Mouse (Mus musculus) midbrain, embryonic 15.5 days (tissue): ENCODE measurements at regions not wholly inside any gene's neighbourhood (a gene's known extent, or its start where the extent isn't known, plus 50 kb on each side); places are given as distances from the start of the nearest gene placed in this dataset.
"Not testable (repeated sequence)": the region's sequence is repeated elsewhere in the genome, so short reads cannot be mapped to it uniquely, and the experiment has no call there.

ENCODE experiments used
- ATAC-seq: fragments of 200-750 bp; cut with Nextera tagmentation; replicated peaks from 2 replicates; pipeline ENCODE4 v1.8.0; 2017; ENCODE audit warnings: moderate TSS enrichment
- H3K27ac ChIP-seq: fragments of 300-500 bp; sonication (generic); 2 replicates; pipeline ENCODE4 v1.5.1; 2015; ENCODE audit warnings: mild to moderate bottlenecking, inconsistent platforms
- H3K27me3 ChIP-seq: fragments of 300-500 bp; sonication (generic); replicated peaks from 2 replicates; pipeline ENCODE4 v1.6.1; 2015; ENCODE audit warnings: inconsistent platforms
- H3K36me3 ChIP-seq: fragments of 300-500 bp; sonication (generic); replicated peaks from 2 replicates; pipeline ENCODE4 v1.6.1; 2015; ENCODE audit warnings: inconsistent platforms
- H3K4me1 ChIP-seq: fragments of 300-500 bp; sonication (generic); 2 replicates; pipeline ENCODE4 v1.6.1; 2015; ENCODE audit warnings: inconsistent platforms
- H3K4me2 ChIP-seq: fragments of 300-500 bp; sonication (generic); 2 replicates; pipeline ENCODE4 v1.6.1; 2015; ENCODE audit warnings: inconsistent platforms, mild to moderate bottlenecking, moderate library complexity
- H3K4me3 ChIP-seq: fragments of 300-500 bp; sonication (generic); 2 replicates; pipeline ENCODE4 v1.5.1; 2015; ENCODE audit warnings: mild to moderate bottlenecking, inconsistent platforms
- H3K9ac ChIP-seq: fragments of 300-500 bp; sonication (generic); 2 replicates; pipeline ENCODE4 v1.6.1; 2015; ENCODE audit warnings: mild to moderate bottlenecking, inconsistent platforms
- H3K9me3 ChIP-seq: fragments of 300-500 bp; sonication (generic); 2 replicates; pipeline ENCODE4 v1.6.1; 2016; ENCODE audit warnings: inconsistent platforms
- WGBS: fragments of 180-500 bp; shearing (Covaris S2); methylation state at CpG from one replicate; pipeline ENCODE4 v1.1.7; 2015; ENCODE audit warnings: mixed read lengths; 5-methylcytosine and 5-hydroxymethylcytosine counted together

- Histone ChIP-seq H3K4me3 (peak overlapping the region; percentile 29), H3K27ac (no peak overlapping the region), H3K9me3 (no peaks in the 10 kb centered on the region), H3K27me3 (0 out of 2 replicates have a peak, but pooled peaks cover 3% of the 10 kb centered on the region), H3K36me3 (no peaks in the 10 kb centered on the region), H3K4me2 (peak overlapping the region; percentile 54), H3K9ac (no peak overlapping the region), H3K4me1 (peaks cover 8% of the 10 kb centered on the region)
- WGBS = 31% methylated on average over 13 of the region's 13 CpGs
- no peak; the same call in 1 of the 2 replicates for ATAC-seq
Measured at GRCm38 (mm10) chr8:78064161-78064560, 148.9 kb upstream of the Ttc29 start.

- no peak for ATAC-seq
Measured at GRCm38 (mm10) chr8:78065890-78066493, 147.1 kb upstream of the Ttc29 start.

GRCm38 (mm10) chr8:78068087-78068910 is 144.8 kb upstream of the Ttc29 start:
- ATAC-seq = no peak
- 20% methylated on average over 13 of the region's 13 CpGs for WGBS
- no peaks in the 10 kb centered on the region for H3K36me3 ChIP-seq
- 0 out of 2 replicates have a peak, but pooled peaks cover 3% of the 10 kb centered on the region for H3K27me3 ChIP-seq
- no peak overlapping the region for H3K4me3 ChIP-seq
- H3K4me2 ChIP-seq = no peak overlapping the region
- H3K9ac ChIP-seq = no peak overlapping the region
- no peak overlapping the region for H3K27ac ChIP-seq
- H3K9me3 ChIP-seq = no peaks in the 10 kb centered on the region
- H3K4me1 ChIP-seq = peaks cover 8% of the 10 kb centered on the region

More at GRCm38 (mm10) chr8:78065890-78066493, 147.1 kb upstream of the Ttc29 start:
- Histone ChIP-seq H3K4me2 (no peak overlapping the region), H3K27me3 (0 out of 2 replicates have a peak, but pooled peaks cover 3% of the 10 kb centered on the region), H3K4me1 (peaks cover 8% of the 10 kb centered on the region), H3K36me3 (no peaks in the 10 kb centered on the region), H3K4me3 (no peak overlapping the region), H3K27ac (no peak overlapping the region), H3K9ac (no peak overlapping the region), H3K9me3 (no peaks in the 10 kb centered on the region)
- WGBS = 40% methylated on average over 10 of the region's 10 CpGs

GRCm38 (mm10) chr8:78073821-78074220 is 139.3 kb upstream of the Ttc29 start:
- no peaks in the 10 kb centered on the region for H3K27me3 ChIP-seq
- no peak for ATAC-seq
- H3K4me1 ChIP-seq = peaks cover 2% of the 10 kb centered on the region; the same call in 1 of the 2 replicates
- no peak overlapping the region for H3K4me3 ChIP-seq
- H3K9ac ChIP-seq = no peak overlapping the region
- H3K27ac ChIP-seq = no peak overlapping the region
- no peaks in the 10 kb centered on the region for H3K36me3 ChIP-seq
- WGBS = 75% methylated on average over 7 of the region's 7 CpGs
- no peak overlapping the region for H3K4me2 ChIP-seq
- no peaks in the 10 kb centered on the region for H3K9me3 ChIP-seq

GRCm38 (mm10) chr8:78077122-78077521 is 136.0 kb upstream of the Ttc29 start:
- no peak overlapping the region for H3K27ac ChIP-seq
- ATAC-seq = no peak
- 41% methylated on average over 4 of the region's 4 CpGs for WGBS

GRCm38 (mm10) chr8:78081395-78081794 is 131.7 kb upstream of the Ttc29 start:
- H3K4me1 ChIP-seq, H3K27ac ChIP-seq, H3K27me3 ChIP-seq, H3K4me2 ChIP-seq, ATAC-seq, H3K9ac ChIP-seq, H3K4me3 ChIP-seq, H3K9me3 ChIP-seq, H3K36me3 ChIP-seq: not testable (repeated sequence)
- WGBS = 46% methylated on average over 7 of the region's 7 CpGs

More at GRCm38 (mm10) chr8:78077122-78077521, 136.0 kb upstream of the Ttc29 start:
- Histone ChIP-seq H3K9ac (no peak overlapping the region), H3K9me3 (no peaks in the 10 kb centered on the region), H3K4me1 (peaks cover 2% of the 10 kb centered on the region; the same call in 1 of the 2 replicates), H3K4me2 (no peak overlapping the region), H3K27me3 (no peaks in the 10 kb centered on the region), H3K36me3 (no peaks in the 10 kb centered on the region), H3K4me3 (no peak overlapping the region)

GRCm38 (mm10) chr8:78083012-78083411 is 130.1 kb upstream of the Ttc29 start:
- Histone ChIP-seq H3K27ac (no peak overlapping the region), H3K9me3 (no peaks in the 10 kb centered on the region), H3K4me2 (no peak overlapping the region), H3K4me3 (no peak overlapping the region), H3K9ac (no peak overlapping the region), H3K36me3 (no peaks in the 10 kb centered on the region), H3K4me1 (no peaks in the 10 kb centered on the region), H3K27me3 (no peaks in the 10 kb centered on the region)
- ATAC-seq = no peak
- 77% methylated on average over 2 of the region's 2 CpGs for WGBS

- no peak for ATAC-seq
- Histone ChIP-seq H3K9ac (no peak overlapping the region), H3K27ac (no peak overlapping the region), H3K4me1 (no peaks in the 10 kb centered on the region), H3K27me3 (no peaks in the 10 kb centered on the region), H3K4me3 (no peak overlapping the region), H3K36me3 (no peaks in the 10 kb centered on the region), H3K9me3 (no peaks in the 10 kb centered on the region), H3K4me2 (no peak overlapping the region)
- 96% methylated on average over 3 of the region's 3 CpGs for WGBS
Measured at GRCm38 (mm10) chr8:78086361-78086760, 126.7 kb upstream of the Ttc29 start.

- Histone ChIP-seq H3K4me3 (no peak overlapping the region), H3K27ac (no peak overlapping the region), H3K27me3 (no peaks in the 10 kb centered on the region), H3K9me3 (no peaks in the 10 kb centered on the region), H3K4me1 (no peaks in the 10 kb centered on the region), H3K36me3 (no peaks in the 10 kb centered on the region), H3K4me2 (no peak overlapping the region), H3K9ac (no peak overlapping the region)
- ATAC-seq = no peak
- WGBS = 90% methylated on average over 9 of the region's 9 CpGs
Measured at GRCm38 (mm10) chr8:78090382-78091122, 122.5 kb upstream of the Ttc29 start.

GRCm38 (mm10) chr8:78096383-78096782 is 116.7 kb upstream of the Ttc29 start:
- ATAC-seq = no peak
- Histone ChIP-seq H3K4me3 (no peak overlapping the region), H3K36me3 (no peaks in the 10 kb centered on the region), H3K4me2 (no peak overlapping the region), H3K9ac (no peak overlapping the region), H3K27ac (no peak overlapping the region), H3K4me1 (peaks cover 8% of the 10 kb centered on the region; the same call in 1 of the 2 replicates), H3K27me3 (no peaks in the 10 kb centered on the region), H3K9me3 (no peaks in the 10 kb centered on the region)
- WGBS = 65% methylated on average over 5 of the region's 5 CpGs

- no peak overlapping the region for H3K27ac ChIP-seq
- ATAC-seq = peak; percentile 69; the same call in 1 of the 2 replicates
Measured at GRCm38 (mm10) chr8:78098191-78098745, 114.8 kb upstream of the Ttc29 start.

GRCm38 (mm10) chr8:78099091-78099490 is 114.0 kb upstream of the Ttc29 start:
- ATAC-seq = no peak
- WGBS = 76% methylated on average over 3 of the region's 3 CpGs

More at GRCm38 (mm10) chr8:78098191-78098745, 114.8 kb upstream of the Ttc29 start:
- Histone ChIP-seq H3K27me3 (no peaks in the 10 kb centered on the region), H3K4me3 (no peak overlapping the region), H3K36me3 (no peaks in the 10 kb centered on the region), H3K4me1 (peaks cover 8% of the 10 kb centered on the region; the same call in 1 of the 2 replicates), H3K9me3 (no peaks in the 10 kb centered on the region), H3K9ac (no peak overlapping the region), H3K4me2 (no peak overlapping the region)
- 20% methylated on average over 6 of the region's 6 CpGs for WGBS

More at GRCm38 (mm10) chr8:78099091-78099490, 114.0 kb upstream of the Ttc29 start:
- H3K36me3 ChIP-seq = no peaks in the 10 kb centered on the region
- no peaks in the 10 kb centered on the region for H3K27me3 ChIP-seq
- H3K4me2 ChIP-seq = no peak overlapping the region
- peaks cover 8% of the 10 kb centered on the region; the same call in 1 of the 2 replicates for H3K4me1 ChIP-seq
- no peaks in the 10 kb centered on the region for H3K9me3 ChIP-seq
- H3K27ac ChIP-seq = no peak overlapping the region
- H3K9ac ChIP-seq = no peak overlapping the region
- no peak overlapping the region for H3K4me3 ChIP-seq
